Mouse (Mus musculus) liver, embryonic 15.5 days (tissue): ENCODE measurements around the gene Slc11a1. TPM values are rescaled to one million over a fixed set of nuclear protein-coding genes. Genes with fewer than 3 reads are reported as not detected.

Experiments
- ATAC-seq: fragments of 200-750 bp; cut with Nextera tagmentation; 2 replicates; pipeline ENCODE4 v1.8.0; 2017; ENCODE audit warnings: moderate number of reproducible peaks, mild to moderate bottlenecking, moderate library complexity; ENCODE audit not compliant: insufficient read depth
- H3K27ac ChIP-seq: fragments of 300-500 bp; sonication (generic); replicated peaks from 2 replicates; pipeline ENCODE4 v1.5.1; 2015; ENCODE audit warnings: mild to moderate bottlenecking, inconsistent platforms
- H3K27me3 ChIP-seq: fragments of 300-500 bp; sonication (generic); 2 replicates; pipeline ENCODE4 v1.6.1; 2015; ENCODE audit warnings: mild to moderate bottlenecking, inconsistent platforms
- H3K36me3 ChIP-seq: fragments of 300-500 bp; sonication (generic); replicated peaks from 2 replicates; pipeline ENCODE4 v1.6.1; 2015; ENCODE audit warnings: moderate library complexity, mild to moderate bottlenecking, inconsistent platforms
- H3K4me1 ChIP-seq: fragments of 300-500 bp; sonication (generic); replicated peaks from 2 replicates; pipeline ENCODE4 v1.6.1; 2015; ENCODE audit warnings: inconsistent platforms
- H3K4me2 ChIP-seq: fragments of 300-500 bp; sonication (generic); 2 replicates; pipeline ENCODE4 v1.6.1; 2015; ENCODE audit warnings: moderate library complexity, mild to moderate bottlenecking, inconsistent platforms
- H3K4me3 ChIP-seq: fragments of 300-500 bp; sonication (generic); replicated peaks from 2 replicates; pipeline ENCODE4 v1.5.1; 2015; ENCODE audit warnings: mild to moderate bottlenecking, inconsistent platforms
- H3K9ac ChIP-seq: fragments of 300-500 bp; sonication (generic); 2 replicates; pipeline ENCODE4 v1.6.1; 2015; ENCODE audit warnings: moderate library complexity, mild to moderate bottlenecking, inconsistent platforms
- H3K9me3 ChIP-seq: fragments of 300-500 bp; sonication (generic); replicated peaks from 2 replicates; pipeline ENCODE4 v1.6.1; 2016; ENCODE audit warnings: inconsistent platforms
- WGBS: fragments of 180-500 bp; shearing (Covaris S2); methylation state at CpG from one replicate; pipeline ENCODE4 v1.1.7; 2015; ENCODE audit warnings: mixed read lengths; ENCODE audit not compliant: insufficient replicate concordance; 5-methylcytosine and 5-hydroxymethylcytosine counted together
- polyA plus RNA-seq: library from polyadenylated mRNA; unstranded; fragments of >200 nt; fragmentation: Nextera tagmentation; extraction: Ambion mirVana; gene quantifications from 2 replicates; pipeline ENCODE4 v1.2.1, GENCODE M21; 2015

Gene Slc11a1
- polyA plus RNA-seq, 1 experiment from 2014 or later = 14.0 TPM

- H3K9ac ChIP-seq = no peak overlapping the region
- no peaks in the 10 kb centered on the region for H3K9me3 ChIP-seq
- H3K27me3 ChIP-seq = no peaks in the 10 kb centered on the region; the same call in 1 of the 2 replicates
- no peak overlapping the region for H3K27ac ChIP-seq
- no peak overlapping the region for H3K4me2 ChIP-seq
- ATAC-seq = no peak
- no peaks in the 10 kb centered on the region for H3K36me3 ChIP-seq
- H3K4me3 ChIP-seq = no peak overlapping the region
- no peaks in the 10 kb centered on the region for H3K4me1 ChIP-seq
Measured at GRCm38 (mm10) chr1:74357531-74357930, 17.5 kb upstream of the Slc11a1 start.

- peaks cover 3% of the 10 kb centered on the region; the same call in 1 of the 2 replicates for H3K27me3 ChIP-seq
- 51% methylated on average over 5 of the region's 5 CpGs for WGBS
- ATAC-seq = no peak
Measured at GRCm38 (mm10) chr1:74359952-74360517, 15.0 kb upstream of the Slc11a1 start.

GRCm38 (mm10) chr1:74361812-74362211 is 13.2 kb upstream of the Slc11a1 start, which contains the start of gene Catip:
Gene Catip (plus strand): TSS chr1:74362108.
- Histone ChIP-seq H3K4me1 (peaks cover 8% of the 10 kb centered on the region), H3K9ac (no peak within 1 kb of the TSS), H3K27me3 (peaks cover 7% of the 10 kb centered on the region), H3K27ac (no peak within 1 kb of the TSS), H3K4me3 (no peak within 1 kb of the TSS), H3K4me2 (no peak within 1 kb of the TSS), H3K36me3 (no peaks in the 10 kb centered on the region), H3K9me3 (no peaks in the 10 kb centered on the region)
- 1% methylated on average over 2 of the region's 2 CpGs for WGBS
- ATAC-seq = no peak

More at GRCm38 (mm10) chr1:74359952-74360517, 15.0 kb upstream of the Slc11a1 start:
- H3K4me3 ChIP-seq = no peak overlapping the region
- H3K36me3 ChIP-seq = no peaks in the 10 kb centered on the region
- H3K27ac ChIP-seq = no peak overlapping the region
- H3K9ac ChIP-seq = no peak overlapping the region
- H3K4me1 ChIP-seq = peaks cover 7% of the 10 kb centered on the region
- no peaks in the 10 kb centered on the region for H3K9me3 ChIP-seq
- H3K4me2 ChIP-seq = no peak overlapping the region

- no peak overlapping the region for H3K9ac ChIP-seq
- H3K4me1 ChIP-seq = peaks cover 16% of the 10 kb centered on the region
- H3K4me2 ChIP-seq = no peak overlapping the region
- H3K4me3 ChIP-seq = no peak overlapping the region
- no peaks in the 10 kb centered on the region for H3K9me3 ChIP-seq
- 0 out of 2 replicates have a peak, but pooled peaks have one; percentile 18 for ATAC-seq
- H3K36me3 ChIP-seq = no peaks in the 10 kb centered on the region
- H3K27ac ChIP-seq = no peak overlapping the region
- H3K27me3 ChIP-seq = peaks cover 15% of the 10 kb centered on the region
- 59% methylated on average over 17 of the region's 17 CpGs for WGBS
Measured at GRCm38 (mm10) chr1:74362325-74363229, 12.4 kb upstream of the Slc11a1 start.

DNA sequence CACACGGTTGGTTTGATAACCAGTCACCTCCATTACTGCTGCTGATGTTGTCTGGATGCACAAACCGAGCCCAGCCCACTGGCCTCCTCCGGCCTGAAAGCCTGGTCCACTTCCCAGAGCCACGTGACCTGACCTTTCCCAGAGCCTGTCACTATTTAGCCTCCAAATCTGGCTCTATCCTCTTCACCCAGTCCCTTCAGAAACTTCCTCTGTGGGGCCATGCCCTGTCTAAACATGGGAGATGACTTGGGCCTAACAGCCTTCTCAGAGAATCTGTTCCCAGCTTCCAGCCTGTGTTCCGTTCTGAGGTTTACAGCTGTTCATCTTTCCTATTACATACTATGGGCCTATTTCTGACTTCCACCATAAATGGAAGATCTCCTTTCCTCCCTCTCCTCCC is 11.6 kb upstream of the Slc11a1 start:
- H3K4me1 ChIP-seq = peaks cover 25% of the 10 kb centered on the region
- H3K9me3 ChIP-seq = no peaks in the 10 kb centered on the region
- no peak for ATAC-seq
- peaks cover 23% of the 10 kb centered on the region for H3K27me3 ChIP-seq
- no peak overlapping the region for H3K9ac ChIP-seq
- H3K36me3 ChIP-seq = no peaks in the 10 kb centered on the region
- H3K4me3 ChIP-seq = no peak overlapping the region
- 49% methylated on average over 5 of the region's 5 CpGs for WGBS
- H3K27ac ChIP-seq = no peak overlapping the region
- no peak overlapping the region for H3K4me2 ChIP-seq

DNA sequence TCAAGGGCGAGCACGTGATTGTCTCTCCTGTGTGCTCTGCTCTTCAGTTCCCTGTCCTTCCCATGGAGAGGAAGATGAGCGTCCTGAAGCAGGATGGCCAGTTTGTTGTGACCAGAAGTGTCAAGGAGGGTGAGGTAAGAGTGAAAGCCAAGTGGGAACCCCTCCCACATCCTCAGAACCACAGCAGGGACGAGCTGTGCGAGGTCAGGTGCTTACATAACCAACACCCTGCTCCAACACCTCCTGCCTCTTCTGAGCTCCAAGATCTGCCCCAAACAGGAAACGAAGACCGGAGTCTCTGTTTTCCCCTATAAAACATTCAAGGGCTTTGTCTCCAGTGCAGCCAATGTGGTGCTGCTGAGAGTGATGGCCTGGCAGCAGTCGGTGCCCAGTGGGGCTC is 10.7 kb upstream of the Slc11a1 start:
- Histone ChIP-seq H3K27ac (no peak overlapping the region), H3K27me3 (peaks cover 23% of the 10 kb centered on the region), H3K36me3 (no peaks in the 10 kb centered on the region), H3K4me3 (no peak overlapping the region), H3K4me2 (no peak overlapping the region), H3K9me3 (no peaks in the 10 kb centered on the region), H3K4me1 (peaks cover 28% of the 10 kb centered on the region), H3K9ac (no peak overlapping the region)
- ATAC-seq = no peak
- 32% methylated on average over 8 of the region's 8 CpGs for WGBS

DNA sequence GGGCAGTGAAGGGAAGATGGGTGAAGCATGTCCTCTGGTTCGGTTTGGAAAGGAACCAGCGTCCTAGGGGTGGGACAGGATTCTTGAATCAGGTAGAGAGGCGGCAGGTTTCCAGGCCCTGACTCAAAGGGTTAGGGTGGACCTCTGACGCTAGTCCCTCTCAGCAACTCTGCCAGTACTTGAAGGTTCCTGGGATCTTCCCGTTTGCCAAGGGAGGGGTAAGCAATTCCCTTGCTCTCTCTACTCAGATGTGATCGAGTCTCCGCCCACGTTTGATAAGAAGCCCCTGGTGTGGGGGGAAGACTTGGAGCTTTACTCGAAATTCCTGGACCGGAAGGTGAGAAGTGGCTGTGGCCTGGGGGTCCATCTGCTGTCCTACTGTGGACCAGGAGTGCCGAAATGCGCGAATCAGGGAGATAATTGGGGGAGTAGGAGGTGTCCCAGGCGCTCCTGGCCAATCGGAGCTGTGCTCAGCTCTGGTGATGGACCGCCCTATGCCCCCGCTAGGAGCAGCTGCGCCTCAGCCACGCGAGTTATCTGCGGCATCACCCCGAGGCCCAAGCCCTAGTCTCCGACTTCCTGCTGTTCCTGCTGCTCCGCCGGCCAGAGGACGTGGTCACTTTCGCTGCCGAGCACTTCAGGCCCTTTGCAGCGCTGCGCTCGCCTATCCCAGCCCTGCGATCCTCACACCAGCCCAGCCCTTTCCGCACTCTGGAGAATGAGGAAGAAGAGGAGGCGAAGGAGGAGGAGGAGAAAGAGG is 6.9 kb upstream of the Slc11a1 start:
- Histone ChIP-seq H3K9ac (peak overlapping the region; percentile 43; the same call in 1 of the 2 replicates), H3K4me3 (peak overlapping the region; percentile 46), H3K9me3 (no peaks in the 10 kb centered on the region), H3K4me1 (peaks cover 31% of the 10 kb centered on the region), H3K27me3 (peaks cover 23% of the 10 kb centered on the region), H3K27ac (no peak overlapping the region), H3K4me2 (peak overlapping the region; percentile 74), H3K36me3 (no peaks in the 10 kb centered on the region)
- WGBS = 6% methylated on average over 34 of the region's 34 CpGs
- ATAC-seq = peak; percentile 62; the same call in 1 of the 2 replicates

DNA sequence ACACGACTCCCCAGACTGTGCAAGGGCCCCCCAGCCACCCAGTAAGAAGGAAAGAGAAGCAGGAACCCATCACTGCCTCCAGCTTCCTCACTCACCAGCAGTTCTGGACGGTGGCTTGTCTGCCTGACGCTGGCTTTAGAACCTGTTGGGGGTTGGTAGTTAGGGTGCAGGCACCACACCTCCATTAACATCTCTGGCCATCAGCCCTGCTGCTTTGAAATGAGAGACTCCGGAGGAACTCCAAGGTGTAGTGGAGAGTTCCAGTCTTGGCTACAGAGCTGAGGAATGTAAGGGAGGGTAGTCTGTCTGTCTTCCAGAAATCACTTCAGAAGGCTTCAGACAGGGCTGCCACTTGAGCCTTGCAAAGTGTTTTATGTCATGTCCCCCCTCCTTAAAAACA is 5.0 kb upstream of the Slc11a1 start:
- Histone ChIP-seq H3K4me1 (peaks cover 34% of the 10 kb centered on the region), H3K4me3 (no peak overlapping the region), H3K9ac (no peak overlapping the region), H3K4me2 (no peak overlapping the region), H3K9me3 (no peaks in the 10 kb centered on the region), H3K27ac (no peak overlapping the region), H3K36me3 (no peaks in the 10 kb centered on the region), H3K27me3 (peaks cover 20% of the 10 kb centered on the region)
- WGBS = 31% methylated on average over 4 of the region's 4 CpGs
- ATAC-seq = no peak

DNA sequence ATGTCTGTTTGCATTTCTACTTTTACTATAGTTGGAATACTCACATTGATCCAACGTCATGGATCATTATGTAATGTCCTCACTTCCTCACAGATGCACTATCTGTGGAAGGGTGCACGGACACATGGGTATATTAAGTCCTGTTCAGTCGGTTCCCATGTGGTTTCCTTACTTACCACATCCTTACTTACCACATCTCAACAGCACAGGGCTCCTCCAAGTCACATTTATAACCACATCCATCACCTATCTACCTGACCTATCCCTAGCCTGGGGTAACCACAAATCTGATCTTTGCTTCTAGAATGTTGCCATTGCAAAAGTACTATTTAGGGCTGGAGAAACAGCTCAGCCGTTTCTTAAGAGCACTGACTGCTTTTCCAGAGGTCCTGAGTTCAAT is 1.6 kb upstream of the Slc11a1 start:
- H3K27ac ChIP-seq = no peak overlapping the region
- H3K9ac ChIP-seq = no peak overlapping the region
- ATAC-seq = no peak
- H3K27me3 ChIP-seq = 0 out of 2 replicates have a peak, but pooled peaks cover 5% of the 10 kb centered on the region
- H3K4me1 ChIP-seq = peaks cover 32% of the 10 kb centered on the region
- H3K4me3 ChIP-seq = no peak overlapping the region
- no peaks in the 10 kb centered on the region for H3K36me3 ChIP-seq
- no peak overlapping the region for H3K4me2 ChIP-seq
- 13% methylated on average over 4 of the region's 4 CpGs for WGBS
- no peaks in the 10 kb centered on the region for H3K9me3 ChIP-seq

DNA sequence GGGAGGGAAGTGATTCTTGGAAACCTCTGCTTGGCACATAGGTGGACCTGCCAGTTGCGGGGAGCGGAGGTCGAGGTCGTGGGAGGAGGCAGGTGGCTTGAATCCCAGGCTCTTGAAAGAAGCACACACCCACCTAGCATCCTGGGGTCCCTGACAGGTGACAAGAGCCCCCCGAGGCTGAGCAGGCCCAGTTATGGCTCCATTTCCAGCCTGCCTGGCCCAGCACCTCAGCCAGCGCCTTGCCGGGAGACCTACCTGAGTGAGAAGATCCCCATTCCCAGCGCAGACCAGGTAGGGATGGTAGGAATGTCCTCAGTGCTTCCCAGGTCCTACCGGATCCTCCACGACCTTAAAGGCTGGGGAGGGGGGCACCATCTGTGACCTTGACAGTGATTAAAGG is 566 bp downstream of the Slc11a1 start:
- ATAC-seq = no peak
- WGBS = 65% methylated on average over 10 of the region's 10 CpGs
- Histone ChIP-seq H3K27me3 (0 out of 2 replicates have a peak, but pooled peaks cover 4% of the 10 kb centered on the region), H3K27ac (no peak overlapping the region; the same call in 1 of the 2 replicates), H3K4me3 (no peak overlapping the region), H3K4me2 (no peak overlapping the region), H3K36me3 (no peaks in the 10 kb centered on the region), H3K9ac (no peak overlapping the region), H3K4me1 (peaks cover 47% of the 10 kb centered on the region), H3K9me3 (no peaks in the 10 kb centered on the region)

DNA sequence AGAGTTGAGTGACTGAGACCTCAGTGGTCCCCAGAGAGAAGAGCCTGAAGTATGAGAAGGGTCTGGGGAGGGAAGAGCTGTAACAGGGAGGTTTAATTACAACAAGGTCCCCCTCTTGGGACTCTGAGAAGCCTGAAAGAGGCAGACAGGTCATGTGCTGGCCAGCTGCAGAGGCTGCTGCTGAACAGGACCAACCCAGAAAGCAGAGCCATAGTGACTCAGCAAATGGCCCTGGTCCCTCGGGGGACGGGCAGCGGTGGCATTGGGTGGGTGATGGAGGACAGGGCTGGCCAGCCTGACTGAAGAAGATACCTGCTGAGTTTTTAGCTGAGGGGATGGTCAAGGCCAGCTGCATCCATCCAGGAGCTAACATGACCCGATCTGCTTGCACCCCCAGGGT is 1.4 kb downstream of the Slc11a1 start:
- WGBS = 39% methylated on average over 4 of the region's 4 CpGs
- Histone ChIP-seq H3K4me1 (peaks cover 54% of the 10 kb centered on the region), H3K36me3 (no peaks in the 10 kb centered on the region), H3K9me3 (no peaks in the 10 kb centered on the region), H3K4me2 (no peak overlapping the region; the same call in 1 of the 2 replicates), H3K4me3 (no peak overlapping the region), H3K27ac (no peak overlapping the region), H3K9ac (no peak overlapping the region), H3K27me3 (0 out of 2 replicates have a peak, but pooled peaks cover 4% of the 10 kb centered on the region)
- ATAC-seq = no peak
